Mouse (Mus musculus) erythroblast, adult 5-6 weeks (primary cell): ENCODE results near the gene Emc7. TPM values are rescaled to one million over a fixed set of nuclear protein-coding genes. Genes with fewer than 3 reads are reported as not detected.

Experiments used
- ATAC-seq: replicated peaks from 2 replicates; pipeline ENCODE4 v1.8.0; 2016; ENCODE audit warnings: moderate number of reproducible peaks, mild to moderate bottlenecking, moderate TSS enrichment, inconsistent platforms; ENCODE audit not compliant: poor library complexity, low FRiP score, severe bottlenecking
- total RNA-seq, 2 experiments: library from RNA; stranded (forward) in 1 of 2; stranded (reverse) in 1 of 2; fragments of 150-400 nt in 1 of 2; fragments of 200-764, 138-1000 nt in 1 of 2; gene quantifications; 2 replicates each; pipeline versions ENCODE4 v1.2.3 to v1.2.4; 2015 to 2017; ENCODE audit warnings: low replicate concordance in 2 of 2

Gene Emc7
- total RNA-seq, 2 experiments from 2014 or later, result 2.8 to 4.2 TPM

GRCm38 (mm10) chr2:112472076-112472475 lies 17.3 kb downstream of the Emc7 start:
- ATAC-seq, result no peak

DNA sequence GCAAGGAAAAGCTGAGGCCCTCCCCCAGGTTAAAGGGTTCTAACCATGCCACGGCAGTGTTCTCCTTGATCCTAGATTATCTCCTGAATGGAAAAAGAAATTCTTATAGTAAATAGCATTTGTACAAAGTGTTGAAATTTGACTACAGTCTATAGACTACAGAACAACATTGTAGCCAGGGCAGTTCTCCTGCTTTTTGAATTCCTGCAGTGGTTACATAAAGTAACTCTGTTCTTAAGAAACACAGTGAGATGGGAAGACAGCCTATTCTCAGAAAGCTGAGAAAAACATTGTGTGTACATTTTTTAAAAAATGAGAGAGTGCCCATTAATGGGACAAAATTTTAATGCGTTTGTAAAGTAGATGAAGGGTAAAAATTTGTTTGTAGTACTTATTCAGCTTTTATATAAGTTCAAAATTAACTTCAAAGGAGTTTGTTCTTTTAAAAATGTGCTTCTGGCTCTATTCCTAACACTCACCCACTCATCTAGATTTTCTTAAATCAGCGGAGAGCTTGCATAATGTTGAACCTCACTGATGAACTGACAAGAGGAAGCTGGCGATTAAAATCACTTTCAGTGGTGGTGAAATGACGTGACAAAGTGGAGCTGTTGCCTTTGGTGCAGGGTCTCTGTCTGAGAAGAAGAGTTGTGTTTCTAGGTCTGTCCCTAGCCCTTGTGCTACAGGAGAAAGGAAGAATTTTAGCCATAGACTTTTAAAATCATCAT lies 20.4 kb downstream of the Emc7 start:
- no peak for ATAC-seq

DNA sequence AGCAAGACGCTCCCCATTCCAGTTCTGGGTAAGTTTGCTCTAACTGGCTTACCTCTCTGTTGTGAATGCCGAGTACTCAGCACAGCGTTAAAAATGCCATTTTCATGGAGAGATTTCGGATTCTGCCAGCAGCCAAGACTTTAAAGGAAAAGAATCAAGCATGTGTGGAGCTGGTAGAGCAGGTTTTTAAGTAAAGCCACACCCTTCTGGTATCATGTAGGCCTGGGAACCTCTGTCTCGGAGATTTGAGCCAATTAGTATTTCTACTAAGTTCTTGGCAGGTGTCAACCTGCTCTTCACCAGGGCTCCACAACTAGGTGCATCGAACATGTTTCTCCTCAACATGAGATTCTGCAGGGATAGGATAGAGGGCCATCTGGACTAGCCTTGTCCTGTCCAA lies 21.8 kb downstream of the Emc7 start:
- ATAC-seq, result no peak

GRCm38 (mm10) chr2:112480669-112481068 lies 25.9 kb downstream of the Emc7 start, which contains the start of gene Chrm5:
Chrm5 (minus strand) TSS chr2:112480769.
- no peak for ATAC-seq

GRCm38 (mm10) chr2:112481564-112481963 lies 26.8 kb downstream of the Emc7 start:
- ATAC-seq, result no peak

- no peak for ATAC-seq
Measured at GRCm38 (mm10) chr2:112482533-112483333, 27.9 kb downstream of the Emc7 start.

- ATAC-seq, result no peak
Measured at GRCm38 (mm10) chr2:112483334-112483651, 28.5 kb downstream of the Emc7 start.

DNA sequence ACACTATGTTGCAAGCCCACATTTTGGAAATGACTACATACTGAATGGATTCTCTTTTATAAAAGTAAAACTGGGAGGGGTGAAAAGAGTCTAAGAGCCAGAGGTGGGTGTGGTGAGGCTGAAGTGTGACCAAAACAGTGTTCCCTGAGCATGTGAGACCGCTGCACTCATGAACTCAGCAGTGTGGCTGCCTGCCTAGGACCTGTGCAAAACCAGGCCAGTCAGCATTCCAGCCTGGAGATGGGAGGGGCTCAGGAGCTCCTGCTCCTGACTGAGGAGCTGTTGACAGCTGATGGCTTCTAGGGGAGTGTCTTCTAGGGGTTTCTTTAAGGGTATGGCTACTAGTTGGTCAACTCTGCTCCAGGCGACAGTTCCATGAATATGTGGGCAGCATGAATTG lies 30.1 kb downstream of the Emc7 start:
- no peak; the same call in 1 of the 2 replicates for ATAC-seq

- ATAC-seq, result no peak
Measured at GRCm38 (mm10) chr2:112490483-112491196, 35.8 kb downstream of the Emc7 start.

GRCm38 (mm10) chr2:112491629-112492028 lies 36.8 kb downstream of the Emc7 start:
- no peak for ATAC-seq

- no peak for ATAC-seq
Measured at GRCm38 (mm10) chr2:112492431-112492855, 37.6 kb downstream of the Emc7 start.

GRCm38 (mm10) chr2:112492856-112493538 lies 38.2 kb downstream of the Emc7 start, which contains the start of gene Aven:
Aven (plus strand) TSS chr2:112492964.
- ATAC-seq, result peak; percentile 73

DNA sequence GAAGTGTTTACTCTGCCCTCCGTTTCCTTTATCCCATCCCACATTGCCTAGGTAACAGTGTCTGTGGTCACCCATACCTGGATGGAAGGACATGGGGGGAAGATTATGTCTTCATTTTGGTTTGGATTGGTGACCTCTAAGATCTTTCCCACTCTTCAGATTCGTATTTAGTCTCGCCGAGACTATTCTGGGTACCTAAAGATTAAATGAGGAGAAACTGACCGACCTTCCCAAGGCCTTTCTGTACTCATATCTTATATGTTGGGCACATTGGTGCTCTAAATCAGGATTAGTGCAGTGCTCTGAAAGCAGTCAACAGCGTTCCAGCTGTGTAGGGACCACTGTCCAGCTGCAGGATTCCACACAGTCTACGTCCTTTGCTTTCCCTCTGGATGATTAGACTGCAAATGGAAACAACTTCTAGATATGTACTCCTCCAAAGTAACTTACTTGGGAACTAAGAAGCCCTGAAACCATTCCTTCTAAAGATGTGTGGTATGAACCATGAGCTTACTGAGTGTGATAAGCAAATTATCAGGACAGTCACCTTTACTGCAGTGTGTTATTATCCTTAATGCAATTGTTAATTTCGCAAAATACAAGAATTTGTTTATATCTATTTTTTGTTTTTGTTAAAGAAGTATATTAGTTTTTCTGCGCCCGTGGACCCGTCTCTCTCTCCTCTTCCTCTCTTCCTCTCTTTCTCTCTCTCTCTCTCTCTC lies 38.9 kb downstream of the Emc7 start:
- peak; percentile 54 for ATAC-seq

DNA sequence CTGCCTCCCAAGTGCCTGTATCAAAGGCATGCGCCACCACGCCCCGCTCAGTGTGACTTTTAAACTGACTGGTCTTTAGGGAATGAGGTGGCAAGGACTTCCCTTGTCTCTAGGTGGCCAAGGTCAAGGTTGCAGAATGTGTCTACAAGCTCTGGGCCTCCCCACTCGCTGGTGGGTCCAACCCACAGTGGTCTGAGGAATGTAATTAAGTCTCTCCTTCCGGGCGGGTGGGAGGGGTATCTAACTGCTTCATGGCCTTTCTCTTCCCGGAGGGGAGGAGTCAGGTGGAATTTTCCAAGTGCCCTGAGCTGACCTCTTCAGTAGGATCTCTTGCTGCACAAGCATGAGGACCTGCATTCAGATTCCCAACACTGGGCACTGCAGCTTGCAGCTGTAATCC lies 43.1 kb downstream of the Emc7 start:
- ATAC-seq, result no peak

DNA sequence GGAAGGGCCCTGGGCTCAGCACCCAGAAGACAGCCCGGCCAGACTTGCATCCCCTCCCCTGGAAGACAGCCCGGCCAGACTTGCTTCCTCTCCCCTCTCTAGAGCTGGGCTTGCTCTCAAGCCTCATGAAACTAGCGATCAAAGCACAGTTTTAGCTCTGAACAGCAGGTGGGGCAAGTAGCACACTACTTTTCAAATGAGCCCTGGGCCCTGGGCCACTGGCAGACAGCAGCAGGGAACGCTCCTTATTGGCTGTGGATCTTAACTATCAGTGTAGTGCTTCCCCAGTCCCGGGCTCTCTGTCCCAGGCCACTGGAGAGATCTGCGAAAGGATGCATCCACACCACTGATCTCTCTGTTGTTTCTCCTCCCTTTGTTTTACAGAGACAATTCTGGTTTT lies 46.4 kb downstream of the Emc7 start:
- peak; percentile 73 for ATAC-seq

DNA sequence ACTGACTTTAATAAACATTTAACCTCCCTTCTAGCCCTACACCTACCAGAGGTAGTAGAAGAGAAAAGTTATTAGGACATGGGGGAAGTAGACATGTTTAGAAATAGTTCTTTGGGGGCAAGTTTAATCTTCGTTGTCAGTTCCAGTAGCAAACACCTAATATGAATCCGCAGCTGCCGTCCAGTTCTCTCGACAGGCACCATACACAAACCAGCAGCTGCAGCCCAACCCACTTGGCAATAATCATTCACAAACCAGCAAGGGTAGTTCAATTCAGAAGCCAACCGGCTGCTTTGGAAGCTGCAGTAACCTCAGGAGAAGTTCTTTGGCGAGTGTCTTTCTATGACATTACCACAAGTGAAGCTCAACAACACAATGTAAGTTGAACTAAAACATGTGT lies 49.2 kb downstream of the Emc7 start:
- no peak for ATAC-seq

DNA sequence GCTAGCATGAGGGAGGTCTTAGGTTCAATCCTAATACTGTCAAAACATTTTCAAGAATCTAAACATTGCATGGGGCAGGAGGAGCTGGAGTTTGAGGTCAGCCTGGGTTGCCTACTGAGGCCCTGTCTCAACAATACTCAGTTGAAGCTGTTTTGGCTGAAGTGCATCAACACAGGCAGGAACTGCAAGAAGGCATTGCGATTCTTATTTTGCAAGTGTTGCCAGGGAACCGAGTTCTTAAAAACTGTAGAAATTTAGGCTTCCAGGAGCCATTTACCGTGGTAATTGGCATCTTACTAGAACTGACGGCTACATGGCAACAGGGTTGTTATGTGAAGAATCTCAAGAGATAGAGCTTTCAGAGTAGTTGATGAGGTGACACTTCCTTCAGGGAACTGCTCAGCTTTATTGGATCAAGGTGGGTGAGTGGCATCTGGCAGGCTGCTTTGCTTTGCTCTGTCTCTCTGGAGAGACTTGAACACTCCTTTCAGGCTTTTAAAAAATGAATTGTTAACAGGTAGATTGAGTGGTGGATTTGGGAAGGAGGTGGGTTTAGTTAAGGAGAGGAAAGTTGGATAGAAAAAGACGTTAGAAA lies 52.1 kb downstream of the Emc7 start:
- no peak for ATAC-seq

- ATAC-seq, result no peak
Measured at GRCm38 (mm10) chr2:112507444-112507843, 52.6 kb downstream of the Emc7 start.

DNA sequence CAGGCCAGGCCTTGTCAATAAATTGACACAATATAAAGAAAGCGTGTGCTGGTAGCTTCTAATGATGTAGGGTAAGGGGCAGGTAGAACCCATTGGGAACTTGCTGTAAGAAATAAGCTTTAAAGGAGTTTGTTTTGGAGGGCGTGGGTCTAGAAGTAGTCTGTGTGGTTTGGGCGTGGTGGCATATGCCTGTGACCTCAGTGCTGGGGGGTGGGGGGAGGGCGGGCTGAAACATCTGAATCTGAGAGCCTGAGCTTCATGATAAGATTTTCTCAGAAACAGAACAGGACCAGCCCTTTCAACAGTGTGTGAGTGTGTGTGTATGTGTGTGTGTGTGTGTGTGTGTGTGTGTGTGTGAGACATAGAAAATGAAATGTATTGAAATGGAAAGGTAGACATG lies 55.3 kb downstream of the Emc7 start:
- ATAC-seq, result peak; percentile 45; the same call in 1 of the 2 replicates
